Mouse (Mus musculus) megakaryocyte, adult 5-6 weeks (primary cell): Measurements from ENCODE around the gene Olfr1034. TPM values are rescaled to one million over a fixed set of nuclear protein-coding genes. Genes with fewer than 3 reads are reported as not detected.
"Not testable (repeated sequence)": the region's sequence is repeated elsewhere in the genome, so short reads cannot be mapped to it uniquely, and the experiment has no call there.

Experiments
- ATAC-seq: 2 replicates; pipeline ENCODE4 v1.8.0; 2016; ENCODE audit warnings: mild to moderate bottlenecking, inconsistent platforms; ENCODE audit not compliant: poor library complexity, severe bottlenecking
- total RNA-seq, 2 experiments: library from RNA; stranded (forward) in 1 of 2; stranded (reverse) in 1 of 2; fragments of 153-499, 151-499 nt in 1 of 2; fragments of 221-1000, 200-1000 nt in 1 of 2; gene quantifications; 2 replicates each; pipeline versions ENCODE4 v1.2.3 to v1.2.4; 2015 to 2017

Gene Olfr1034
- total RNA-seq (2015) (not detected in 2 replicates), total RNA-seq (2017) (not detected in 2 replicates)

- ATAC-seq: no peak
Measured at GRCm38 (mm10) chr2:86045561-86045960, at the start of gene Olfr1034. TSS of gene Olfr1034 (plus strand) at chr2:86045861.

GRCm38 (mm10) chr2:86005240-86005639, 40.4 kb upstream of the Olfr1034 start, which contains the start of gene Olfr1032:
TSS of gene Olfr1032 (plus strand) at chr2:86005540.
- ATAC-seq: no peak

- not testable (repeated sequence) for ATAC-seq
Measured at GRCm38 (mm10) chr2:86020406-86020805, 25.3 kb upstream of the Olfr1034 start, which contains the start of gene Olfr1033. TSS of gene Olfr1033 (plus strand) at chr2:86020633.

GRCm38 (mm10) chr2:86021518-86021917, 24.1 kb upstream of the Olfr1034 start:
- ATAC-seq: not testable (repeated sequence)

- not testable (repeated sequence) for ATAC-seq
Measured at GRCm38 (mm10) chr2:86050777-86051176, 5.1 kb downstream of the Olfr1034 start.

- ATAC-seq: not testable (repeated sequence)
Measured at GRCm38 (mm10) chr2:86063766-86064165, 18.1 kb downstream of the Olfr1034 start.

GRCm38 (mm10) chr2:86070189-86070588, 24.5 kb downstream of the Olfr1034 start:
- ATAC-seq: no peak

GRCm38 (mm10) chr2:86073692-86074091, 28.0 kb downstream of the Olfr1034 start, which contains the start of gene Olfr1036:
TSS of gene Olfr1036 (plus strand) at chr2:86073992.
- ATAC-seq: not testable (repeated sequence)

- not testable (repeated sequence) for ATAC-seq
Measured at GRCm38 (mm10) chr2:86080478-86080877, 34.8 kb downstream of the Olfr1034 start.

- ATAC-seq: no peak
Measured at GRCm38 (mm10) chr2:86087285-86087684, 41.6 kb downstream of the Olfr1034 start, which contains the start of gene Olfr1037. TSS of gene Olfr1037 (minus strand) at chr2:86087385.

Other genes starting within 250 kb of the Olfr1034 start
- not detected in 2 replicates for gene Olfr1016, start 243.3 kb upstream of the Olfr1034 start, total RNA-seq (2015)
- not detected in 2 replicates for gene Olfr1016, start 243.3 kb upstream of the Olfr1034 start, total RNA-seq (2017)
- gene Olfr1018, start 227.4 kb upstream of the Olfr1034 start, total RNA-seq (2015): not detected in 2 replicates
- not detected in 2 replicates for gene Olfr1018, start 227.4 kb upstream of the Olfr1034 start, total RNA-seq (2017)
- not detected in 2 replicates for gene Olfr1019, start 200.4 kb upstream of the Olfr1034 start, total RNA-seq (2015)
- gene Olfr1019, start 200.4 kb upstream of the Olfr1034 start, total RNA-seq (2017): not detected in 2 replicates
- gene Olfr1020, start 198.8 kb upstream of the Olfr1034 start, total RNA-seq (2015): not detected in 2 replicates
- not detected in 2 replicates for gene Olfr1020, start 198.8 kb upstream of the Olfr1034 start, total RNA-seq (2017)
- not detected in 2 replicates for gene Olfr1022, start 177.3 kb upstream of the Olfr1034 start, total RNA-seq (2015)
- gene Olfr1022, start 177.3 kb upstream of the Olfr1034 start, total RNA-seq (2017): not detected in 2 replicates
- not detected in 2 replicates for gene Olfr1023, start 160.2 kb upstream of the Olfr1034 start, total RNA-seq (2015)
- gene Olfr1023, start 160.2 kb upstream of the Olfr1034 start, total RNA-seq (2017): not detected in 2 replicates
- not detected in 2 replicates for gene Olfr1024, start 140.8 kb upstream of the Olfr1034 start, total RNA-seq (2015)
- not detected in 2 replicates for gene Olfr1024, start 140.8 kb upstream of the Olfr1034 start, total RNA-seq (2017)
- not detected in 2 replicates for gene Olfr1025-ps1, start 130.7 kb upstream of the Olfr1034 start, total RNA-seq (2015)
- not detected in 2 replicates for gene Olfr1025-ps1, start 130.7 kb upstream of the Olfr1034 start, total RNA-seq (2017)
- not detected in 2 replicates for gene Olfr1026, start 124.3 kb upstream of the Olfr1034 start, total RNA-seq (2015)
- gene Olfr1026, start 124.3 kb upstream of the Olfr1034 start, total RNA-seq (2017): not detected in 2 replicates
- gene Olfr1028, start 95.4 kb upstream of the Olfr1034 start, total RNA-seq (2015): not detected in 2 replicates
- gene Olfr1028, start 95.4 kb upstream of the Olfr1034 start, total RNA-seq (2017): not detected in 2 replicates
- 0.57 TPM in 1 of 2 replicates, not detected in the other for gene Olfr1029, start 72.0 kb upstream of the Olfr1034 start, total RNA-seq (2015)
- not detected in 2 replicates for gene Olfr1029, start 72.0 kb upstream of the Olfr1034 start, total RNA-seq (2017)
- gene Olfr1030, start 66.6 kb upstream of the Olfr1034 start, total RNA-seq (2015): not detected in 2 replicates
- not detected in 2 replicates for gene Olfr1030, start 66.6 kb upstream of the Olfr1034 start, total RNA-seq (2017)
- gene Olfr1031, start 55.6 kb upstream of the Olfr1034 start, total RNA-seq (2015): not detected in 2 replicates
- gene Olfr1031, start 55.6 kb upstream of the Olfr1034 start, total RNA-seq (2017): not detected in 2 replicates
- gene Olfr1032, start 40.3 kb upstream of the Olfr1034 start, total RNA-seq (2015): not detected in 2 replicates
- not detected in 2 replicates for gene Olfr1032, start 40.3 kb upstream of the Olfr1034 start, total RNA-seq (2017)
- 0.09 and 0.45 TPM in 2 replicates for gene Olfr1033, start 25.2 kb upstream of the Olfr1034 start, total RNA-seq (2015)
- gene Olfr1033, start 25.2 kb upstream of the Olfr1034 start, total RNA-seq (2017): 0.07 TPM in 1 of 2 replicates, not detected in the other
- not detected in 2 replicates for gene Olfr1036, start 28.1 kb downstream of the Olfr1034 start, total RNA-seq (2015)
- gene Olfr1036, start 28.1 kb downstream of the Olfr1034 start, total RNA-seq (2017): not detected in 2 replicates
- gene Olfr1037, start 41.5 kb downstream of the Olfr1034 start, total RNA-seq (2015): not detected in 2 replicates
- gene Olfr1037, start 41.5 kb downstream of the Olfr1034 start, total RNA-seq (2017): not detected in 2 replicates
- gene Olfr1039, start 90.1 kb downstream of the Olfr1034 start, total RNA-seq (2015): not detected in 2 replicates
- gene Olfr1039, start 90.1 kb downstream of the Olfr1034 start, total RNA-seq (2017): not detected in 2 replicates
- gene Olfr1040, start 100.9 kb downstream of the Olfr1034 start, total RNA-seq (2015): not detected in 2 replicates
- not detected in 2 replicates for gene Olfr1040, start 100.9 kb downstream of the Olfr1034 start, total RNA-seq (2017)
- gene Olfr1042, start 116.0 kb downstream of the Olfr1034 start, total RNA-seq (2015): not detected in 2 replicates
- not detected in 2 replicates for gene Olfr1042, start 116.0 kb downstream of the Olfr1034 start, total RNA-seq (2017)
- gene Olfr1043, start 121.7 kb downstream of the Olfr1034 start, total RNA-seq (2015): not detected in 2 replicates
- not detected in 2 replicates for gene Olfr1043, start 121.7 kb downstream of the Olfr1034 start, total RNA-seq (2017)
- not detected in 2 replicates for gene Olfr1044, start 132.0 kb downstream of the Olfr1034 start, total RNA-seq (2015)
- not detected in 2 replicates for gene Olfr1044, start 132.0 kb downstream of the Olfr1034 start, total RNA-seq (2017)
- gene Olfr52, start 139.8 kb downstream of the Olfr1034 start, total RNA-seq (2015): not detected in 2 replicates
- gene Olfr52, start 139.8 kb downstream of the Olfr1034 start, total RNA-seq (2017): not detected in 2 replicates
- not detected in 2 replicates for gene Olfr1045, start 157.1 kb downstream of the Olfr1034 start, total RNA-seq (2015)
- not detected in 2 replicates for gene Olfr1045, start 157.1 kb downstream of the Olfr1034 start, total RNA-seq (2017)
- gene Olfr1046, start 173.5 kb downstream of the Olfr1034 start, total RNA-seq (2015): not detected in 2 replicates
- not detected in 2 replicates for gene Olfr1046, start 173.5 kb downstream of the Olfr1034 start, total RNA-seq (2017)
- not detected in 2 replicates for gene Olfr1047, start 185.5 kb downstream of the Olfr1034 start, total RNA-seq (2015)
- gene Olfr1047, start 185.5 kb downstream of the Olfr1034 start, total RNA-seq (2017): not detected in 2 replicates
- gene Olfr1048, start 194.4 kb downstream of the Olfr1034 start, total RNA-seq (2015): not detected in 2 replicates
- not detected in 2 replicates for gene Olfr1048, start 194.4 kb downstream of the Olfr1034 start, total RNA-seq (2017)
- not detected in 2 replicates for gene Olfr1049, start 212.5 kb downstream of the Olfr1034 start, total RNA-seq (2015)
- 0.37 TPM in 1 of 2 replicates, not detected in the other for gene Olfr1049, start 212.5 kb downstream of the Olfr1034 start, total RNA-seq (2017)
- not detected in 2 replicates for gene Olfr1051, start 233.2 kb downstream of the Olfr1034 start, total RNA-seq (2015)
- gene Olfr1051, start 233.2 kb downstream of the Olfr1034 start, total RNA-seq (2017): not detected in 2 replicates
- gene Olfr1052, start 246.6 kb downstream of the Olfr1034 start, total RNA-seq (2015): not detected in 2 replicates
- gene Olfr1052, start 246.6 kb downstream of the Olfr1034 start, total RNA-seq (2017): not detected in 2 replicates